Mouse (Mus musculus) megakaryocyte, embryonic 14.5 days (primary cell): ENCODE results near the gene Itga9.

ENCODE experiments used
- FLI1 ChIP-seq: IDR thresholded peaks from 2 replicates; pipeline ENCODE4 v1.6.1; 2012; ENCODE audit warnings: low read length, inconsistent platforms, mixed read lengths
- GATA1 ChIP-seq: IDR thresholded peaks from 3 replicates; pipeline ENCODE4 v1.6.1; 2012; ENCODE audit warnings: mixed read lengths, low read length, inconsistent platforms, borderline replicate concordance

DNA sequence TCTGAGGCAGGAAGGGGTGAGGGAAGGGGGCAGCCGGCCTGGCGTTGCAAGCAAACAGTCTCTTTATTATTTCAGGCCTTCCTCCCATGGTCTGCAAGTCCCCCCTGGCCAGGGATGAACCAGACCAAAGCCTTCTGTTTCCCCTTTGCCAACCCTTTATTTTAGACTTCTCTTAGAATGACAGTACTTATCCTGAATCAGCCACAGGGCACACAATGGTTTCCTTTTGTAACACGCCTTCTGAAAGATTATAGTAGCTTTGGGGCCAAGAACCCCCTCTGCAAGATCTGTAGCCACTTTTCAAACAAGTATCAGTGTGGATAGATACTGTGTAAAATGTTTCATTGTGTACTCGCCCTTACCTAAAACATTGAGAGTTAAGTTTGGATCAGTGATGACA lies 178.1 kb downstream of the Itga9 start:
- TF ChIP-seq GATA1: no peak
- no peak for TF ChIP-seq FLI1
